Mouse (Mus musculus) CH12.LX (cell line): Measurements from ENCODE around the gene BC017158. TPM values are rescaled to one million over a fixed set of nuclear protein-coding genes. Genes with fewer than 3 reads are reported as not detected.

Source experiments
- DNase-seq: peaks from one replicate; pipeline ENCODE4 v3.0.0-alpha.2; 2013; ENCODE audit errors: extremely low read depth
- H3K27ac ChIP-seq: 2 replicates; pipeline ENCODE4 v1.5.1; 2012; ENCODE audit warnings: low read depth, mild to moderate bottlenecking, control low read depth, moderate library complexity; ENCODE audit not compliant: insufficient read depth
- H3K27me3 ChIP-seq: replicated peaks from 2 replicates; pipeline ENCODE3; 2012; ENCODE audit warnings: inconsistent platforms
- H3K36me3 ChIP-seq, 2 experiments: replicated peaks in 1 of 2; 2 replicates each; pipeline versions ENCODE3 to v1.6.1; 2012; ENCODE audit warnings: inconsistent platforms in 1 of 2, low read length in 1 of 2, mild to moderate bottlenecking in 1 of 2, mixed read lengths in 1 of 2, moderate library complexity in 1 of 2; ENCODE audit not compliant: control insufficient read depth in 1 of 2, insufficient read depth in 1 of 2
- H3K4me1 ChIP-seq, 2 experiments: 2 replicates each; pipeline ENCODE4 v1.6.1; 2012; ENCODE audit warnings: inconsistent platforms in 1 of 2, moderate library complexity in 1 of 2; ENCODE audit not compliant: insufficient read depth in 2 of 2, control insufficient read depth in 1 of 2
- H3K4me2 ChIP-seq: 2 replicates; pipeline ENCODE4 v1.6.1; 2012; ENCODE audit warnings: low read depth, mild to moderate bottlenecking, control low read depth; ENCODE audit not compliant: poor library complexity, insufficient read depth, severe bottlenecking
- H3K4me3 ChIP-seq, 3 experiments: fragments of 150-350 bp in 1 of 3; sonication (generic) in 1 of 3; replicated peaks in 1 of 3; 2 replicates each; pipeline versions ENCODE3 to v1.5.1; 2011 to 2012; ENCODE audit warnings: low read depth in 2 of 3, low read length in 2 of 3, mild to moderate bottlenecking in 2 of 3, moderate library complexity in 2 of 3, control low read depth in 1 of 3, improper control_type of control experiment in 1 of 3, inconsistent platforms in 1 of 3, mixed read lengths in 1 of 3; ENCODE audit not compliant: poor library complexity in 1 of 3
- H3K79me2 ChIP-seq: replicated peaks from 2 replicates; pipeline ENCODE4 v1.6.1; 2012; ENCODE audit warnings: mild to moderate bottlenecking, moderate library complexity; ENCODE audit not compliant: control insufficient read depth, poor library complexity, insufficient read depth, severe bottlenecking; ENCODE audit errors: extremely low read depth
- H3K9ac ChIP-seq: 2 replicates; pipeline ENCODE4 v1.6.1; 2012; ENCODE audit warnings: low read depth, mild to moderate bottlenecking, control low read depth, moderate library complexity; ENCODE audit not compliant: insufficient read depth
- H3K9me3 ChIP-seq: replicated peaks from 2 replicates; pipeline ENCODE3; 2012; ENCODE audit warnings: low read length, inconsistent platforms, mixed read lengths
- BHLHE40 ChIP-seq: IDR thresholded peaks from 2 replicates; pipeline ENCODE4 v1.6.1; 2011; ENCODE audit warnings: mild to moderate bottlenecking, low read depth, low read length, improper control_type of control experiment
- CHD1 ChIP-seq: IDR thresholded peaks from 2 replicates; pipeline ENCODE4 v1.6.1; 2012; ENCODE audit warnings: low read depth, low read length, improper control_type of control experiment, inconsistent platforms
- CHD2 ChIP-seq: IDR thresholded peaks from 2 replicates; pipeline ENCODE4 v1.6.1; 2011; ENCODE audit warnings: low read length, improper control_type of control experiment
- CTCF ChIP-seq, 2 experiments: IDR thresholded peaks in 1 of 2; conservative IDR thresholded peaks in 1 of 2; 2 replicates each; pipeline ENCODE4 v1.5.1; 2011 to 2012; ENCODE audit warnings: low read depth in 2 of 2, low read length in 2 of 2, improper control_type of control experiment in 1 of 2, inconsistent platforms in 1 of 2, mild to moderate bottlenecking in 1 of 2, moderate library complexity in 1 of 2
- E2F4 ChIP-seq: IDR thresholded peaks from 2 replicates; pipeline ENCODE4 v1.6.1; 2011; ENCODE audit warnings: low read depth, low read length, improper control_type of control experiment; ENCODE audit not compliant: insufficient replicate concordance
- ELF1 ChIP-seq: IDR thresholded peaks from 2 replicates; pipeline ENCODE4 v1.6.1; 2014; ENCODE audit warnings: low read depth, mild to moderate bottlenecking, inconsistent platforms, low read length, improper control_type of control experiment
- EP300 ChIP-seq: IDR thresholded peaks from 2 replicates; pipeline ENCODE4 v1.6.1; 2011; ENCODE audit warnings: low read length, improper control_type of control experiment
- ETS1 ChIP-seq: conservative IDR thresholded peaks from 2 replicates; pipeline ENCODE4 v1.6.1; 2012; ENCODE audit warnings: low read depth, mild to moderate bottlenecking, inconsistent platforms, low read length, improper control_type of control experiment, moderate library complexity
- GABPA ChIP-seq: IDR thresholded peaks from 2 replicates; pipeline ENCODE4 v1.6.1; 2012; ENCODE audit warnings: low read depth, low read length, improper control_type of control experiment, inconsistent platforms; ENCODE audit not compliant: insufficient replicate concordance
- HCFC1 ChIP-seq: IDR thresholded peaks from 2 replicates; pipeline ENCODE4 v1.6.1; 2012; ENCODE audit warnings: low read depth, mild to moderate bottlenecking, inconsistent platforms, low read length, improper control_type of control experiment
- IRF4 ChIP-seq: IDR thresholded peaks from 2 replicates; pipeline ENCODE4 v1.6.1; 2014; ENCODE audit warnings: low read depth, mild to moderate bottlenecking, inconsistent platforms, low read length, improper control_type of control experiment
- JUN ChIP-seq: IDR thresholded peaks from 2 replicates; pipeline ENCODE4 v1.6.1; 2011; ENCODE audit warnings: low read depth, mild to moderate bottlenecking, low read length, improper control_type of control experiment, moderate library complexity; ENCODE audit not compliant: insufficient read depth
- JUND ChIP-seq: conservative IDR thresholded peaks from 2 replicates; pipeline ENCODE4 v1.6.1; 2011; ENCODE audit warnings: low read depth, low read length, improper control_type of control experiment
- KAT2A ChIP-seq: IDR thresholded peaks from 2 replicates; pipeline ENCODE4 v1.6.1; 2012; ENCODE audit warnings: low read length, improper control_type of control experiment, inconsistent platforms; ENCODE audit not compliant: insufficient replicate concordance
- MAFK ChIP-seq: IDR thresholded peaks from 2 replicates; pipeline ENCODE4 v1.6.1; 2011; ENCODE audit warnings: low read length, improper control_type of control experiment; ENCODE audit not compliant: insufficient replicate concordance
- MAX ChIP-seq: IDR thresholded peaks from 2 replicates; pipeline ENCODE4 v1.6.1; 2011; ENCODE audit warnings: low read length, improper control_type of control experiment
- MAZ ChIP-seq: IDR thresholded peaks from 2 replicates; pipeline ENCODE4 v1.6.1; 2012; ENCODE audit warnings: low read depth, mild to moderate bottlenecking, inconsistent platforms, low read length, improper control_type of control experiment, moderate library complexity
- MEF2A ChIP-seq: IDR thresholded peaks from 2 replicates; pipeline ENCODE4 v1.6.1; 2014; ENCODE audit warnings: low read depth, mild to moderate bottlenecking, inconsistent platforms, low read length, improper control_type of control experiment, borderline replicate concordance
- MXI1 ChIP-seq: IDR thresholded peaks from 2 replicates; pipeline ENCODE4 v1.6.1; 2011; ENCODE audit warnings: mild to moderate bottlenecking, low read depth, low read length, improper control_type of control experiment
- MYC ChIP-seq: IDR thresholded peaks from 2 replicates; pipeline ENCODE4 v1.6.1; 2011; ENCODE audit warnings: low read depth, mild to moderate bottlenecking, improper control_type of control experiment, low read length
- NELFE ChIP-seq: IDR thresholded peaks from 2 replicates; pipeline ENCODE4 v1.6.1; 2011; ENCODE audit warnings: low read depth, low read length, improper control_type of control experiment
- NRF1 ChIP-seq: IDR thresholded peaks from 2 replicates; pipeline ENCODE4 v1.6.1; 2014; ENCODE audit warnings: low read depth, mild to moderate bottlenecking, inconsistent platforms, low read length, improper control_type of control experiment, moderate library complexity
- PAX5 ChIP-seq: IDR thresholded peaks from 2 replicates; pipeline ENCODE4 v1.6.1; 2012; ENCODE audit warnings: low read length, inconsistent platforms, mixed read lengths
- POLR2A ChIP-seq: IDR thresholded peaks from 2 replicates; pipeline ENCODE4 v1.6.1; 2011; ENCODE audit warnings: low read depth, mild to moderate bottlenecking, improper control_type of control experiment, low read length
- POLR2AphosphoS2 ChIP-seq: IDR thresholded peaks from 2 replicates; pipeline ENCODE4 v1.6.1; 2011; ENCODE audit warnings: low read depth, low read length, improper control_type of control experiment
- RAD21 ChIP-seq: IDR thresholded peaks from 2 replicates; pipeline ENCODE4 v1.6.1; 2011; ENCODE audit warnings: low read depth, mild to moderate bottlenecking, low read length, improper control_type of control experiment, moderate library complexity
- RCOR1 ChIP-seq: conservative IDR thresholded peaks from 2 replicates; pipeline ENCODE4 v1.6.1; 2012; ENCODE audit warnings: low read depth, mild to moderate bottlenecking, inconsistent platforms, low read length, improper control_type of control experiment
- SIN3A ChIP-seq: IDR thresholded peaks from 2 replicates; pipeline ENCODE4 v1.6.1; 2012; ENCODE audit warnings: low read length, improper control_type of control experiment, inconsistent platforms
- SMC3 ChIP-seq: IDR thresholded peaks from 2 replicates; pipeline ENCODE4 v1.6.1; 2011; ENCODE audit warnings: low read depth, low read length, improper control_type of control experiment
- TBP ChIP-seq: conservative IDR thresholded peaks from 2 replicates; pipeline ENCODE4 v1.6.1; 2011; ENCODE audit warnings: low read depth, low read length, improper control_type of control experiment
- TCF12 ChIP-seq: IDR thresholded peaks from 2 replicates; pipeline ENCODE4 v1.6.1; 2014; ENCODE audit warnings: low read depth, mild to moderate bottlenecking, inconsistent platforms, low read length, improper control_type of control experiment
- UBTF ChIP-seq: IDR thresholded peaks from 2 replicates; pipeline ENCODE4 v1.6.1; 2012; ENCODE audit warnings: low read depth, mild to moderate bottlenecking, inconsistent platforms, low read length, improper control_type of control experiment, moderate library complexity
- USF1 ChIP-seq: IDR thresholded peaks from 2 replicates; pipeline ENCODE4 v1.6.1; 2014; ENCODE audit warnings: low read depth, mild to moderate bottlenecking, inconsistent platforms, low read length, improper control_type of control experiment
- USF2 ChIP-seq: conservative IDR thresholded peaks from 2 replicates; pipeline ENCODE4 v1.6.1; 2011; ENCODE audit warnings: low read depth, low read length, improper control_type of control experiment
- ZC3H11A ChIP-seq: IDR thresholded peaks from 2 replicates; pipeline ENCODE4 v1.6.1; 2012; ENCODE audit warnings: low read depth, mild to moderate bottlenecking, inconsistent platforms, low read length, improper control_type of control experiment
- ZKSCAN1 ChIP-seq: IDR thresholded peaks from 2 replicates; pipeline ENCODE4 v1.6.1; 2012; ENCODE audit warnings: low read depth, inconsistent platforms, low read length, improper control_type of control experiment, borderline replicate concordance
- ZMIZ1 ChIP-seq: IDR thresholded peaks from 2 replicates; pipeline ENCODE4 v1.6.1; 2012; ENCODE audit warnings: low read depth, mild to moderate bottlenecking, inconsistent platforms, low read length, improper control_type of control experiment
- ZNF384 ChIP-seq: IDR thresholded peaks from 2 replicates; pipeline ENCODE4 v1.6.1; 2012; ENCODE audit warnings: low read depth, low read length, improper control_type of control experiment, inconsistent platforms
- dilution Hi-C: fragments of 300-500 bp; cut with MboI; formaldehyde crosslinking; loops from 2 replicates; pipeline ENCODE4 v1.14.3; 2020; ENCODE audit warnings: low sequenced_read_pairs; ENCODE audit not compliant: extremely low pct_unique_long_range_greater_than_20kb, extremely low pct_ligation_motif_present
- in situ Hi-C: fragments of 300-500 bp; cut with MboI; formaldehyde crosslinking; loops from 3 replicates; pipeline ENCODE4 v1.14.3; 2019; ENCODE audit warnings: low sequenced_read_pairs, low pct_ligation_motif_present, low pct_unique_long_range_greater_than_20kb, mixed read lengths
- polyA plus RNA-seq: library from polyadenylated mRNA; unstranded; fragments of >175 nt; gene quantifications from 2 replicates; pipeline ENCODE4 v1.2.1, GENCODE M21; 2012; ENCODE audit warnings: low read depth; ENCODE audit not compliant: insufficient read length
- total RNA-seq, 2 experiments: library from RNA; depleted of rRNA; stranded (reverse); fragments of 300-350 nt in 1 of 2; fragments of >200 nt in 1 of 2; gene quantifications; 2 replicates each; pipeline ENCODE4 v1.2.3; 2012 to 2014

Gene BC017158
- 6.1 and 8.1 TPM in 2 replicates for total RNA-seq (2012; rRNA removed)
- 4.7 and 4.9 TPM in 2 replicates for total RNA-seq (2014; rRNA removed)
- 11.5 and 14.5 TPM in 2 replicates for polyA plus RNA-seq

GRCm38 (mm10) chr7:128297617-128298480 is at the start of gene BC017158:
BC017158 (minus strand) TSS chr7:128298170.
- H3K9me3 ChIP-seq: no peaks in the 10 kb centered on the region
- DNase-seq: peak; percentile 58
- no peaks in the 10 kb centered on the region for H3K79me2 ChIP-seq
- peak within 1 kb of the TSS; percentile 60 to 80 (median 74) for H3K4me3 ChIP-seq
- H3K36me3 ChIP-seq: peaks cover 0 to 17% of the 10 kb centered on the region in 2 experiments
- in situ Hi-C loops: no loop called here
- TF ChIP-seq ZMIZ1: no peak
- peak; percentile 86; the same call in 1 of the 2 replicates for TF ChIP-seq UBTF
- TF ChIP-seq E2F4: peak; percentile 32; the same call in 1 of the 2 replicates
- no peak for TF ChIP-seq CHD2
- peak; percentile 51 for TF ChIP-seq TCF12
- TF ChIP-seq RAD21: no peak
- no peak for TF ChIP-seq ZKSCAN1
- no peak for TF ChIP-seq USF2
- no peak for TF ChIP-seq USF1
- TF ChIP-seq MEF2A: no peak
- peak; percentile 91 for TF ChIP-seq ELF1
- TF ChIP-seq ZC3H11A: no peak
- no peak for TF ChIP-seq CHD1
- no peak for TF ChIP-seq ZNF384
- no peak for TF ChIP-seq MYC
- no peak for TF ChIP-seq PAX5
- TF ChIP-seq MXI1: peak; percentile 33; the same call in 1 of the 2 replicates
- TF ChIP-seq MAX: no peak
- TF ChIP-seq HCFC1: peak; percentile 76
- no peak for TF ChIP-seq NRF1
- no peak for TF ChIP-seq JUND
- TF ChIP-seq RCOR1: no peak
- no peak for TF ChIP-seq BHLHE40
- no peak for TF ChIP-seq ETS1
- TF ChIP-seq MAZ: no peak
- no peak for TF ChIP-seq MAFK
- TF ChIP-seq POLR2A: peak; percentile 63
- peak; percentile 31; the same call in 1 of the 2 replicates for TF ChIP-seq SIN3A
- TF ChIP-seq JUN: no peak
- TF ChIP-seq POLR2AphosphoS2: no peak
- TF ChIP-seq IRF4: no peak
- no peak for TF ChIP-seq GABPA
- TF ChIP-seq TBP: no peak
- no peak for TF ChIP-seq SMC3
- no peak for TF ChIP-seq NELFE
- TF ChIP-seq CTCF (conservative IDR thresholded peaks at IDR 0.05 in 1 of 2, IDR thresholded peaks at IDR 0.05 in 1 of 2; ENCODE audit: low read depth in 2 of 2, low read length in 2 of 2): no peak
- no peak for TF ChIP-seq EP300
- TF ChIP-seq KAT2A: 0 out of 2 replicates have a peak, but pooled peaks have one; percentile 16
- TF ChIP-seq, all 38 proteins: peak for 9
- Histone ChIP-seq H3K27ac (no peak within 1 kb of the TSS), H3K9ac (peak within 1 kb of the TSS; percentile 72), H3K4me2 (peak within 1 kb of the TSS; percentile 88), H3K4me1 (peaks cover 4 to 20% of the 10 kb centered on the region in 2 experiments; a peak in 3 of 4 replicates), H3K27me3 (peaks cover 25% of the 10 kb centered on the region)
- dilution Hi-C loops: no loop called here
